Mouse (Mus musculus): ENCODE results near the gene Camk2n2.
"Not testable (repeated sequence)": the region's sequence is repeated elsewhere in the genome, so short reads cannot be mapped to it uniquely, and the experiment has no call there.

Gene Camk2n2

GRCm38 (mm10) chr16:20621191-20621990 lies at the start of gene Camk2n2:
Camk2n2 (minus strand) TSS chr16:20621287.
- DNase-seq (ENCODE audit: low read depth): peak; percentile 62

GRCm38 (mm10) chr16:20670291-20670690 lies 49.2 kb upstream of the Camk2n2 start:
- no peak for DNase-seq (ENCODE audit: low read depth)

GRCm38 (mm10) chr16:20668013-20668412 lies 46.9 kb upstream of the Camk2n2 start, which contains the start of gene Eif4g1:
Eif4g1 (plus strand) TSS chr16:20668313.
- not testable (repeated sequence) for DNase-seq (ENCODE audit: low read depth)

- DNase-seq (ENCODE audit: low read depth): no peak
Observed at GRCm38 (mm10) chr16:20657661-20658060, 36.6 kb upstream of the Camk2n2 start.

- peak; percentile 64 for DNase-seq (ENCODE audit: low read depth)
Observed at GRCm38 (mm10) chr16:20653315-20653714, 32.2 kb upstream of the Camk2n2 start.

GRCm38 (mm10) chr16:20651947-20652310 lies 30.8 kb upstream of the Camk2n2 start:
- no peak for DNase-seq (ENCODE audit: low read depth)

GRCm38 (mm10) chr16:20651076-20651946 lies 30.2 kb upstream of the Camk2n2 start, which contains the start of gene Psmd2:
Psmd2 (plus strand) TSS chr16:20651652.
- peak; percentile 92 for DNase-seq (ENCODE audit: low read depth)

- DNase-seq (ENCODE audit: low read depth): no peak
Observed at GRCm38 (mm10) chr16:20643911-20644310, 22.8 kb upstream of the Camk2n2 start.

GRCm38 (mm10) chr16:20642161-20642560 lies 21.1 kb upstream of the Camk2n2 start:
- DNase-seq (ENCODE audit: low read depth): peak; percentile 64

- no peak for DNase-seq (ENCODE audit: low read depth)
Observed at GRCm38 (mm10) chr16:20638367-20638766, 17.3 kb upstream of the Camk2n2 start.

- DNase-seq (ENCODE audit: low read depth): no peak
Observed at GRCm38 (mm10) chr16:20637410-20637809, 16.3 kb upstream of the Camk2n2 start.

- DNase-seq (ENCODE audit: low read depth): no peak
Observed at GRCm38 (mm10) chr16:20629731-20630634, 8.9 kb upstream of the Camk2n2 start, which contains the start of gene Ece2. Ece2 (plus strand) TSS chr16:20629828.

- DNase-seq (ENCODE audit: low read depth): no peak
Observed at GRCm38 (mm10) chr16:20628871-20629391, 7.8 kb upstream of the Camk2n2 start.

- peak; percentile 17 for DNase-seq (ENCODE audit: low read depth)
Observed at GRCm38 (mm10) chr16:20623211-20623610, 2.1 kb upstream of the Camk2n2 start.

- peak; percentile 96 for DNase-seq (ENCODE audit: low read depth)
Observed at GRCm38 (mm10) chr16:20621991-20622685, 1.1 kb upstream of the Camk2n2 start.

GRCm38 (mm10) chr16:20620751-20621190 lies 316 bp downstream of the Camk2n2 start:
- no peak for DNase-seq (ENCODE audit: low read depth)

- no peak for DNase-seq (ENCODE audit: low read depth)
Observed at GRCm38 (mm10) chr16:20620399-20620735, 720 bp downstream of the Camk2n2 start.

- no peak for DNase-seq (ENCODE audit: low read depth)
Observed at GRCm38 (mm10) chr16:20619541-20620398, 1.3 kb downstream of the Camk2n2 start.

- DNase-seq (ENCODE audit: low read depth): peak; percentile 99
Observed at GRCm38 (mm10) chr16:20611357-20612227, 9.5 kb downstream of the Camk2n2 start, which contains the start of the genes Eef1akmt4, Gm49333 and Alg3. Eef1akmt4 (plus strand) TSS chr16:20611593. Gm49333 (plus strand) TSS chr16:20611610. Alg3 (minus strand) TSS chr16:20611735.
